Mouse (Mus musculus): ENCODE measurements around the gene Pomt2.
"Not testable (repeated sequence)": the region's sequence is repeated elsewhere in the genome, so short reads cannot be mapped to it uniquely, and the experiment has no call there.

Pomt2 gene

DNA sequence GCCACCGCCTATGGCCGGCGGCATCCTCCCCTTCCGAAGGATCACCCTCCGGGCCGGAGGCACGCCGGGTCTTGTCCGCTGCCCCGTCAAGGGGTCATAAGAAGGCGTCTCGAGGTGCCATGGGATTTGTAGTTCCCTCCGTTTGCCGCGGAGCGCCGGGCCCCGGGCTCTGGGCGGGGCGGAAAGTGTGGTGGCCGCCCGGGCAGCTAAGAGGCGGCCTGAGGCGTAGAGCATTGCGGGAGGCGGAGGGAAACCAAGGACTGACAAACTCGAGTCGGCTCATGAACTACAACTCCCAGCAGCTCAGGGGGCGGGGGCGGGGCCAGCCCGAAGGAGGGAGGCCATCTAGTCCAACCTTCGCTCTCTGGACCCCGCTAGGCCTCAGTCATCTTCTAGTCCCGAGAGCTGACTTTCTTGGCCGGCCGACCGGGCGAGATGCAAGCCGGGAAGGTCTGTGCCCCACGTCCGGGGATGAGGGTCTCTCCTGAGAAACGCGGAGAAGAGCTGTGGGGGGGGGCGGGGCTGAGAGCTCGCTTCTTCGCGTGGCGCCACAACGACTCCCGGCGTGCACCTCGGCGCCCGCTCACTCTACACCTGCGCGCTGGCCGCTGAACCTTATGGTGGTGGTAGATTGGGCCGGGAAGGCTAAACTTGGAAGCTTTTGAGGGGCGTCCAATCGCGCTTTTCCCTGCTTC, at the start of gene Pomt2:
TSS of gene Pomt2 (minus strand) at position 574 of the 695 bp plus-strand sequence.
- DNase-seq (ENCODE audit: low read depth, low spot score) = peak; percentile 89

DNA sequence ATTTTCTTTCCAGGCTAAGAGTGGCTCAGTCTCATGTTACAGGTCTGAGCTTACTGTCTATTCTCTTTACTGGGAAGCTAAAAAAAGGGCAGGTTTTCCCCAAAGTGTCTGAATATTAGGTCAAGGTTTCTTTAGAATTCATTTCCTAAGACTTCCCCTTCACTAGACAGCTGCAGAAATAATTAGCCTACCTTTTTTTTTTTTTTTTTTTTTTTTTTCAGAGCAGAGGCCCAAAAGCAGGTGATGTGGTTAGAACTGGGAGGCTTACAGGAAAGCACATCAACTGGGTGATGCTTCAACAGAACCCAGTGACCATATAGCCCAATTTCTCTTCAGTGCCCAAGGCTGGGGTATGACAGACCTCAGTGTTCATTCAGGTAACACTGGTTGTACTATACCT, 48.5 kb upstream of the Pomt2 start:
- no peak for DNase-seq (ENCODE audit: low read depth, low spot score)

DNA sequence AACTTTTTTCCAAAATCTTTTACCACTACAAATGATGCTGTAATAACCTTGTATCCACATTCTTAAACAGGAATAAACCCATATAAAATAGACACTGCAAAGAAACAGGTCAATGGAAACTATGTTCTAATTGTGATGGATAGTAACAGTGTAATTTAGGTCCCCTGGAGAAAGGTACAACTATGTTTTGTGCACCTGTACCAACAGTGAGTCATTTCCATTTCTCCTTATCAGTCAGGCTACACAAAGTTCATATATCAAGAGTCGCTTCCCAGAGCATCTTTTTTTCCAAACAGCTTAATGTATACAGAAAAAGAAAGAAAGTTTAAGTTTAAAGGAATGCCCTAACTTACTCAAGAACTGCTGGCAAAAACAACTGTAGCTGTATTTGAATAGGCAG, 47.3 kb upstream of the Pomt2 start:
- DNase-seq (ENCODE audit: low read depth, low spot score) = no peak

DNA sequence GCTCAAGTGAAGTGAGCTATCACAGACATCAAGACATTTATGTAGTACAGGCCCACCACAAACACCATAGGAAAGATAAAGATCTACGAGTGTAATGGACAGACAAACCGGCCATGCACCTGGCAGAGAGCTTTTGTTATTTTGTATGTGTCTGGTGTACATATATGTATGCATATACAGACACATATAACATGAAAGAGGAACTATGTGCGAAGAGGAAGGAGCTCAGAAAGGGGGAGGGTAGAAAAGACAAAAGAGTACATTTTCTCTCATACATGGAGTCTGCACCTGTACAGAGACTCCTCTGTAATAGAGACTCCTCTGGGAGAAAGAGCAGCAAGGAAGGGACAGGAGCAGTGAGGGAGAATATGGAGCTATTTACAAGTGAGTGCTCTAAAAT, 45.2 kb upstream of the Pomt2 start:
- DNase-seq (ENCODE audit: low read depth, low spot score) = no peak

DNA sequence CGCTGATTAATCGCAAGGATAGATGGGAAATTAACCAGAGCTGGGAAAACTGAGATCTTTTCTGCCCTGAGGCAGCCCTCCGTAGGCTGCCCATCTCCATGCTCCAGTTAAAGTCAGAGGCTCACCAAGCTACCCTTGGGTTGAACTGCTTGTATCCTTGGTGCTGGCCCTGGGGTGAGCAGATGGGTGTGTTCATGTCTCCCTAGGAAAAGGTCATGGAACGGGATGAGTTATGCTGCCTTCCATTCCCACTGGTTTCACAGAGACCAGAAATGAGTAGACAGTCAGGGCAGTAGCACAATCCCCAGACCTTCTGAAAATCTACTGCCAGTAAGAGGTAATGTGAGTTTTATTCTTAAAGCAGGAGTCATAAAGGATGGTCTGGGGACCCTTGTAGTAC, 29.9 kb upstream of the Pomt2 start:
- no peak for DNase-seq (ENCODE audit: low read depth, low spot score)

DNA sequence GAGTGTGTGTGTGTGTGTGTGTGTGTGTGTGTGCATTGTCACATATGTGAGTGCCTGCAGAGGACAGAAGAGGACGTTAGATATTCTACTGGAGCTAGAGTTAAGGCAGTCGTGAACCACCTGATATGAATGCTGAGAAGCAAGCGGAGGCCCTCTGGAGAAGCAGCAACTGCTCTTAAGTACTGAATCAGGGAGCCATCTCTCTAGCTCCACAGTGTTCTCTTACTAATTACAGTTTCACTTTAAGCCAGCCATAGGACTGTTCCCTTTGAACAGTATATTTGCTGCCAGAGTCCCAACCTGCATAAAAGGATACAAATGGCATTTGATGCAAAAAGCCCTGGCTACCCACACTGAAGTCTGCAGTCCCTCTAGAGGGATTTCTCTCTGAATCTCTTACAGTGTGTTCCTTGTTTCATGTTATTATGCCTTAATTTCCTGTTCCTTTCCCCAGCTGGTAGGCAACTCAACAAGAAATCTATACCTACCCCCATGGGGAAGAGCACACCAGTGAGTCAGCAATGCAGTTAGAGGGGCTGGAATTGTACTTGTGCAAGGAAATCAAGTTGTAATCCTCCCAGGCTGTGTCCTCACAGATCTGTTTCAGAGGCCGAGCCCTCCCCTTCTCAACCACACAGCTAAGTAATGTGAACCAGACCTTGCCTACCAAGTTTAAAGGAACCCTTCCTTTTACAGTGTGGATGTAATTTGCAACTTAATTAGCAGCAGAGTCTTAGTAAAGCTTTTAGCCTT, 27.6 kb upstream of the Pomt2 start:
- DNase-seq (ENCODE audit: low read depth, low spot score) = no peak

DNA sequence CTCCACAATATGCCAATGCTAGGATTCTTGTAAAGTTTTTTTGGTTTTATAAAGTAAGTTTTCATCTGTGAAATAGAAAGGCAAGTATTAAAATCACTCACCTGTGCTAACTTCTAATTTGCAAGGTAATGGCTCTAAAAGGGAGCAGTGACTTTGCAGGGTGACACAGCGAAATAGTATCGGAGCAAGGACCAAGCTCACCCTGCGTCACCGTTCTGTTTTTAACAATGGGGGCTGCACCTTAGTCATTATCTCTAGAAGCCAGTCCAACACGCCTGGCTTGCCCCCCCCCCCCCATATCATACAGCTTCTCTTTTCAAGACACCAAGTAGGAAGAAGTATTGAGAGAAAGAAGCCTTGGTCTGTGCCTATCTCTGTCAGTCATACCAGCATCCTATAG, 13.0 kb upstream of the Pomt2 start:
- DNase-seq (ENCODE audit: low read depth, low spot score) = no peak

DNA sequence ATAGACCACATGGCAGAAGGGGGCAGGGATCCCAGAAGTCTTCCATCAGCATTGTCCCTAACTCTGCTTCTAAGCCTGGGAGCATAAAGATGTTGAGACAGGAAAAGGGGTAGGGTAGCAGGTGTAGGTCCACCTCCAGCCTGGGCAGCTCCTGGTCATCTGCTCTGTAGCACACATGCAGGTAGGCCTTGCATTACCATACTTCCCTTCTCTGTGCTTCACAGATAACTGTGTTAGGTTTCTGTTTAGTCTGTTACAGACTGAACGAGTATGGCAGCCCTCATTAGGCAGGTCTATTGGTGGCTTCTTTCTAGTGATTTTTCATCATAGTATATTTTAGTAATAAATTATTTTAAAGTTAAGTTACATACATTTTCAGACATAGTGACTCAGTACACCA, 12.5 kb upstream of the Pomt2 start:
- DNase-seq (ENCODE audit: low read depth, low spot score) = no peak

DNA sequence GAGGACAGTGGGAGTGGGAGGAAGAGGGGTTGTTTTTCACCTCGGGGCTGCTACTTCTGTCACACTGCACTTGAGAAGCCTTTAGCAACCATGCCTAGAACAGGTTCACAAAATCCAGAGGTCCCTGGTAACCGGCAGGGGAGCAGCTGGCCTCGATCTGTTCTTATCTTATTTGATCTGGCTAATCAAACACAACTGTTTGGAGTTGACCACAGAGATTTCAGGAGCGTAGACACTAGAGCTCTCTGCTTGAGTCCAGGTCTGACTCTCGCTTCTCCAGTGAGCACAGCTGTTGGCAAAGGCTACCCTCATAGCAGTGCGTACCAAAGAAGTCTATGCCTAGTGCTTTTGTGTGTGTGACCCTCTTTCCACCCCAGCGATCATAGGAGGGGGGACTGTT, 10.3 kb upstream of the Pomt2 start:
- no peak for DNase-seq (ENCODE audit: low read depth, low spot score)

DNA sequence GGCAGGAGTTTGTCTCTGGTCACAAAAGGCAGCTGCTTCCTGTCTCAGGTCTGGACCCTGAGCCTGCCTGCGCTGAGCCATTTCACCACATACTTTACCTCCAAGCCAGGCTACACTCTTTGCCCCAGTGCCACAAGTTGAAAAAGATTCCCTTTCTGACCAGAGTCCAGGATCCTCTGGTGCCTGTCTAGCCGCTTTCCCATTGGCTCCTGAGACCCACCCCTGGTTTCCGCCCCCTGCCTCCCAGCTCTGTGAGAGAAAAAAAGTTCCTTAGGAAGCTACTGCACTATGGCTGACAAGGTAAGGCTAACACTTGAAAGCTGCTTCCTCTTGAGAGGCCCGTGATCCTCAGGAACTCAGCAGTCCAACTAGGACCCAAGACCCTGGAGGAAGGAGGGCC, 9.6 kb upstream of the Pomt2 start:
- no peak for DNase-seq (ENCODE audit: low read depth, low spot score)

DNA sequence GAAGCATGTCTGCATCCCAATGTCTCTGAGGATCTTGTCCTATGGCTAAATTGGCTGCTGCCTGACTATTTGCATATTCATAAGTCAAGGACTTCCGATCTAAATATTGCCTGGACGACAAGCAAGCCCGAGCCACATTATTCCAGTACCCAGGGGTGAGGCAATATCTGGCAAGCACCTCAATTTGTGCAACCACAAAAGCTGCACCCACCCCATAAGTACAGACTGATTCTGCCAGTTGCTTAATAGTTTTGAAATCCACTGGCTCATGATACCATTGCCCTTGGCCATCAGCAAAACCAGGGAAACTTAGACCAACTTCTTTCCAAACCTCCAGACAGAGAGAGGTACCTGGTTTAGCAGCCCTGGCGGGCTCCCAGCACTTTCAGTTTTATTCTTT, 6.7 kb upstream of the Pomt2 start:
- not testable (repeated sequence) for DNase-seq (ENCODE audit: low read depth, low spot score)

DNA sequence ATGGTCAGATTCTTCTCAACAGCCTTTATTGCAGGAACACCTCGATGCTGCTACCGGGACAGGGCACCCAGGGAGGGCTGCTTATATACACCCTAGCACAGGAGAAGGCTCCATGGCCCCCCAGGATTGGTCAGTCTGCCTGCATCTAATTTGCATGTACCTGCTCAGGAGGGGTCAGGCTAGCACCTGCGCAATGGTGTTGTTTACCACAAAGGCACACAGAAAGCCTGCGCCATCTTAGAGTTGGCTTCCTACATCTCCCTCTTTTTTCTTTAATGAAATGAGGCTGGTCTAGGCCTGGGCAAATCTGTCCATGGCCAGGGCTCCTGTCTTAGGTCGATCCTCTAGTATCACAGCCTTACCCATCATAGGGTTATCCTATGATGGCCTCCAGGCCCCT, 1.7 kb upstream of the Pomt2 start:
- no peak for DNase-seq (ENCODE audit: low read depth, low spot score)

DNA sequence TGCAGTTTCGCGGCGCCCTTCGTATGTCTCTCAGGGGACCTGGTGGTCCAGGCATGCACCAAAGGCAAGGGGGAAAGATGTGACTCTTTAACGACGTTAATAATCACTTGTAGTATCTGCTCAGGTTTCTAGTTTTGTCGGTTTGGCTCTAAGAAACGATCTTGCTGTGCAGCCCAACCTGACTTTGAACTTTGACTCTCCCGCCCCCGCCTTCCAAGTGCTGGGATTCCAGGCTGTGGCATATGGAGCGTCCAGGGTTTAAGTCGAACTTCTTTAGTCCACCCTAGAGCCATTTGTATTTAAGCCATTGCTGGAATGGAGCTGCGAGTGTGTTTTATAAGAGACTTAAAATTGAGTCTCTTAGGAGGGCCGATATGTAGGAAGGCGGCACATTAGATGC, 368 bp upstream of the Pomt2 start:
- no peak for DNase-seq (ENCODE audit: low read depth, low spot score)

DNA sequence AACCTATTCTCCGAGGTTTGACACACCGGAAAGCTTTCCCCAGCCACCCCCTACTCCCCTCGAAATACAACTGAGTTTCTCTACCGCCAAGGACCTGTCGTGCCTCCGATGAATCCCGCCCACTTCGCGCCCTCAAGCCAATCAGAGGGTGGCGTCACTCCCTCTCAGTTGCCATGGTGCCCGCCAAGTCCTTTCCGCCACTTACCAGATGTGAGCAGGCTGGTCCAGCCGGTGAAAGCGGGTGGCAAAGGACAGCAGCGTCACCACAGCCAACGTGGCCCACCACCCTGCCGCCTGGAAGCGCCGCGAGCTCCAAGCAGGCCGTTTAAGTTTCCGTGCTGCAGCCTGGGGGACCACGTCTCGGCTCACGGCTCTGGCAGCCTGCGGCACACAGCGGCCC, 802 bp downstream of the Pomt2 start, which contains the start of gene Gstz1:
TSS of gene Gstz1 (plus strand) at position 200 of the 400 bp plus-strand sequence.
- DNase-seq (ENCODE audit: low read depth, low spot score) = peak; percentile 80

DNA sequence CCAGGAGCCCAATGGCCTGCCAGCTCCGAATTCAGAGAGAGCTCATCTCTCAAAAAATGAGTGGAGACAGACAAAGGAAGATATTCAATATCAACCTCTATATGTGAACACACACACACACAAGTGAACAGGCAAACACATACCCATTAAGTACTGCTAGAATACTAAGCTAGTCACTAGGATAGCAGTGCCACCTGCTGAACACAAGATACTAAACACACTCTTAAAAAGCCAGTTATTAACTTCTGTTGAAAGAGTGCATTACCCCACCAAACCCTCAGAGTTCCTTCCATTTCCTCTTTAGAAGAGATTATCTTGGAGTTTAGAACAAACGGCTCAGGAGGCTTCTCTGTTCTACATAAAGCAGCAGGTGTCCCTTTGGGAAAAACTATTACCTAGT, 5.6 kb downstream of the Pomt2 start:
- no peak for DNase-seq (ENCODE audit: low read depth, low spot score)

DNA sequence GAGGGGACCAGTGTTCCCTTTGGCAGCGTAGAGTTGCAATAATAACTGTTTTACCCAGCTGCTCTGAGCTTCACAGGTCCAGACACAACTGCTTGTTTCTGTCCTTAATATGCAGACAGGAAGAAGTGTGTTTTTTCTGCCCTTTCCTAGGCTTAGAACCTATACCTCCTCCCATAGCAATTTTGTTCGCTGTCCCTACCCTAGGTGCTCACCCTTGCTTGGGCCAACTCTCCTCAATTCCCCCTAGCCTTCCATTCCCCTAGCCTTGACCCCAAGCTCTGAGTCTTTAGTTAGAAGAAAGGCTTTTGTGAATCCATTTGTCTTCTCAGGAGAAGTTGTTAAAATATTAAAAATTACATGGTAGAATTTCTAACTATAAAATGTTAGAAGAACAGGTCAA, 9.0 kb downstream of the Pomt2 start:
- no peak for DNase-seq (ENCODE audit: low read depth, low spot score)

DNA sequence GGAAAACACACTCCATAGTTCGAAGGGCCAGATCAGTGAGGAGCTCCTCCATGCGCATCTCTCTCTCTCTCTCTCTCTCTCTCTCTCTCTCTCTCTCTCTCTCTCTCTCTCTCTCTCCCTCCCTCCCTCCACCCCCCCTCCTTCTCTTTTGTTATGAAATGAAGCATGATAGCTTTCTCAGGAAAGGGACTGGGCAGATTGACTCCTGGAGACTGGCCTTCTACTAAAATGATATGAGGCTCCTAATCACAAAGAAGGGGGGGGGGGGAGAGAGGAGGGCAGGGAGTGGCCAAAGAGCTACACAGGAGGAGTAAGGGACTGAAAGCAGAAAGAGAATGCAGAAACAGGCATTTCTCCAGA, 9.4 kb downstream of the Pomt2 start:
- no peak for DNase-seq (ENCODE audit: low read depth, low spot score)

DNA sequence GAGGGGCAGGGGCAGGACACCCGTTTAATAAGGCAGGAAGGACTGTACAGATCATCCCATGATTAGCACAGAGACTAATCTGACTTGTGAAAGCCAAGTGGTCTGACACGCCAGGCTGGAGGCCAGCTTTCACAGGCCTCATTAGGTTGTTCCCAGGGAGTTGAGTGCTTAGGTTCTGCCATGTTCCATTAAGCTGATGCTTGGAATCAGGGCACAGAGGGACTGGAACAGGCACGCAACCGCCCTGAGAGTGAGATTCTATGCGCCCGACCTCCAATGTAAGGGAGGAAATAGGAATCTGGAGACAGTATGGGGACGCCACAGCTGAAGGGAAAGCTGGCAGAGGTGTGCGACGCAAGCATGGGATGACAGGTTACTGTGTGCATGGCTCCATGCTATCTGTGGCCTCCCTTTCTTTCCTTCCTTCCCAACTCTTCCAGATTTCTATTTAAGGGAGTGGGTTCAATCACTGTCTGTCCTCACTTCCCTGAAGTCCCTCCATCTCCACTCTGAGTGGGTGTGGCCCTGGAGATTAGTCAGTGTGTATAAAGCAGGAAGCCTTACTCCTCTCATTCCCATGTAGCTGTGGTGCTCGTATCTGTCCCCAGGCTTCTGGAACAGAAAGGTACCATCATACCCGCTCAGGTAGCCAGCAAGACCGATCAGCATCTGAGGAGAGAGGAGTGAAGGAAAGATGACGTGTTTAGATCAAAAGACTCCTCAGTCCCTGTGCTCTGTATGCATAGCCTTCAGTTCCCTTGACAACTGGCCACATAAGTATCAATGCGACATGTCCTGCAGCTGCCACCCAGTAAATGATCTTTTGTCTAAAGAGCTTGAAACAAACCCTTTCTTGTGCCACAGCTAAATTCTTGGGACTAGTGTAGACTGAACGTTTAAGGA, 10.1 kb downstream of the Pomt2 start:
- no peak for DNase-seq (ENCODE audit: low read depth, low spot score)

DNA sequence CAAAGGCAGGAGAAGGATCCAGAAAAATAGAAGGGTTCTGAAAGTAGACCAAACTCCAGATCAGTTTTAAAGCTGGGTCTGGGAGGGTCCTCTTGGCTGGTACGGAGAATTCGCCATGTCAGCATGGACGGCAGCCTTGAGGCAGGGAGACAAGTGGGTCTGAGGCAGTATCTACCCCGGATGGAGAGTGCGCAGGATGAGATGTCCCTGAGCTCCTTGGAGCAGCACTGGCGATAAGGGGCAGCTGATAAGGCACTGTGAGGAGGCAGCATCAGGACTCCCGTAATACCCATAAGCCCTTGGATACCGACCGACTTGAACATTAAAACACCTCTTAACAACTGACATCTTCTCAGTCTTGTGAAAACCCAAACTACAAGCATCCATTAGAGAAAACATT, 15.0 kb downstream of the Pomt2 start:
- no peak for DNase-seq (ENCODE audit: low read depth, low spot score)

DNA sequence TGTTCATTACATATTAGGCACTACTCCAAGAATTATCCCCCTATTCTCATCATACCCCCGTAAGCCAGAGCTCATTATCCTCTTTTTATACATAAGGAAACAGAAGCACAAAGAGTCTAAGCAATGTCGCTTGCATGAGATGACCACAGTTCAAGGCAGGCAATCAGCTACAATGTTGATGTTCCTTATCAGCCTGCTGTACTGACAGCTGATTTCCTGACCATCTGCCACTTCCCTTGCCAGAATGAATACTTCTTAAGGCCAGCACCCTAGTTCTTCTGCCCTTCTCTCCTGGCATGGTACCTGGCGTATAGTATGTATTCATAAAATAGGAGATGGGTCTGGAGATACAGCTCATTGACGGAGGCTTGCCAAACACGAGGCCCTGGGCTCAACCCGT, 15.6 kb downstream of the Pomt2 start:
- DNase-seq (ENCODE audit: low read depth, low spot score) = no peak

DNA sequence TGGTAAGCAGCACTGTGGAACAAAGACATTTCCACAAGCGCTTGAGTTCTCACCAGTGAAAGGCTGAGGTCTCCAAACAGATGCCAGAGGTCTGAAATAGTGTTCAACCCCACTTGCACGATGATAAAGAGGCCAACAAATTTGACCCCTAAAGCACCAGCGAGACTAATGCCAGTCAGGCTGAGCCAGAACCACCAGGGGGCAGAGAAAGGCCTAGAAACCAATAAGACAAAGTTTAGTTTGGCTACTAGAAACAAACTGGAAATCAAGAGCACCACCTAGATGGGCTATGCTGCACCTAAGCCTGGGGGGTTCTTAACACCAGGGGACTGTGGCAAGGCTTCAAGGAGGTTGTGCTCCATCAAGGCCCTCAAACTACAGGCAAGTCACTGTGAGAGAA, 16.1 kb downstream of the Pomt2 start:
- no peak for DNase-seq (ENCODE audit: low read depth, low spot score)

DNA sequence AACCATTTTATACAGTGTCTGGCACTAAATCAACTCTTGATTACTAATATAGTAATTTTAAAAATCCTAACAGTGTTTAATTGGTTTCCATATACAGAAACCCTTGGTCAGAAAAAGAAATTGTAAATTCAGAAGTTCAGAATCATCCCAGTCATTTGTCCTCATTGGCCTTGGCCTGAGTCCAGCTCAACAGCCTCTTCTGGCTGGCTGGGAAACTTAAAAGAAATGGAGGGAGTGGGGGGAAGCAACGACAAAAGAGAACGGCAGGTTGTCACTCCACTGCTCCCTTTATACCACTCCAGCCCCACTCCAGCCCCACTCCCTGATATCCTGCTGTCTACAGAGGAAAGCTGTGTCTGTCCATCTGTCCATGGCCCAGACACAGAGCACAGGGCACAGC, 16.6 kb downstream of the Pomt2 start:
- no peak for DNase-seq (ENCODE audit: low read depth, low spot score)

All from c-Kit-negative CD71-positive TER-119-positive erythroid progenitor cells, embryonic 14.5 days (primary cell).